Mouse (Mus musculus) G1E (cell line): Measurements from ENCODE around the gene Serf2.
A peak's percentile ranks its signal among the peaks of the same experiment; 100 is the strongest.

ENCODE experiments used
- CTCF ChIP-seq: IDR thresholded peaks from 2 replicates; pipeline ENCODE4 v1.5.1; 2012; ENCODE audit warnings: low read depth, low read length, inconsistent platforms, mixed read lengths
- TAL1 ChIP-seq: conservative IDR thresholded peaks from 2 replicates; pipeline ENCODE4 v1.6.1; 2012; ENCODE audit warnings: low read depth, low read length, inconsistent platforms, mixed read lengths

DNA sequence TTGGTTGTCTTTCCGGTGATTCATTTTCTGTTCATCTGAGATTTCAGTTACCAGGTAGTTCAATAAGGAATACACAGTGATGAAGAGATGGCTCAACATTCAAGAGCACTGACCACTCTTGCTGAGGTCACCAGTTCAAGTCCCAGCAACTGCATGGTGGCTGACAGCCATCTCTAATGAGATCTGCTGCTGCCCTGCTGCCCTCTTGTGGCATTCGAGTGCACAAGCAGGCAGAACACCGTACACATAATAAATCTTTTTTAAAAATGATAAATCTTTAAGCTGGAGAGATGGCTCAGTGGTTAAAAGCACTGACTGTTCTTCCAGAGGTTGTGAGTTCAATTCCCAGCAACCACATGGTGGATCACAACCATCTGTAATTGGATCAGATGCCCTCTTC lies 31.5 kb downstream of the Serf2 start:
- TF ChIP-seq CTCF = peak; percentile 61
- no peak for TF ChIP-seq TAL1
